Mouse (Mus musculus) gastrocnemius, adult 2 months (tissue): ENCODE results near the gene Ank3. TPM values are rescaled to one million over a fixed set of nuclear protein-coding genes. Genes with fewer than 3 reads are reported as not detected.
A peak's percentile ranks its signal among the peaks of the same experiment; 100 is the strongest.

Experiments
- DNase-seq: peaks from one replicate; pipeline ENCODE4 v3.0.0; 2022
- H3K27ac ChIP-seq: fragments of 200-600 bp; 2 replicates; pipeline ENCODE4 v1.8.1; 2022; ENCODE audit warnings: mild to moderate bottlenecking
- H3K4me3 ChIP-seq: fragments of 200-600 bp; 2 replicates; pipeline ENCODE4 v1.8.1; 2022; ENCODE audit warnings: mild to moderate bottlenecking, moderate library complexity
- CTCF ChIP-seq: fragments of 200-600 bp; IDR thresholded peaks from 2 replicates; pipeline ENCODE4 v1.8.1; 2022; ENCODE audit warnings: antibody characterized with exemption, mild to moderate bottlenecking, moderate library complexity
- intact Hi-C: fragments of 180-260 bp; cut with DNase I; formaldehyde crosslinking; loops from one replicate; pipeline ENCODE4 v1.15.1; 2025
- total RNA-seq, 2 experiments: library from RNA; stranded (reverse); gene quantifications; 2 replicates each; pipeline ENCODE4 v1.2.3; 2021

Ank3 gene
- total RNA-seq, 2 experiments from 2014 or later = 97.9 to 110 TPM

DNA sequence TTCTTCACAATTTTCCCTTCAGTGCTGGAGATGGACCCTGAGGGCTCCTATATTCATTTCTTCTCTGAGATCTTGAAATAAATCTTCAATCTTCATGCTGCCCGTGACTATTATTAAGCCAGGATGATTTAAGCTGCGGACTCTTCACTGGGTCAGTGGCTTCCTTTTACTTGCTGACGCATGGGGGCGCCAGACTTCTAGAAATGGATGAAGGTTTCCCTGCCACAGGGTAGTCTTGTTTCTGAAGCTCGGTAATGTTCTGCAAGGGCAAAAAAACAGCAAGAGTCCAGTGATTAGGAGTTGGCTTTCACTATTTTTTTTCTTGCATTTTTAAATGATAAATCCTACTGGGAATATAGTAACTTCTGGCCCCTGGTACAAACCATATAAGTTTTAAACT, 471.8 kb downstream of the Ank3 start:
- H3K27ac ChIP-seq = peak overlapping the region; percentile 87
- intact Hi-C loops = loop anchor here (1.0 to 10.0 kb wide), 2 partner anchors 95 to 424 kb away; no protein-coding TSS in a partner anchor
- peak; percentile 95 for TF ChIP-seq CTCF

GRCm38 (mm10) chr10:69870947-69871346, 472.4 kb downstream of the Ank3 start:
- no peak for TF ChIP-seq CTCF
- intact Hi-C loops = loop anchor here (1.0 to 10.0 kb wide), 2 partner anchors 94 to 424 kb away; no protein-coding TSS in a partner anchor
- peak overlapping the region; percentile 87 for H3K27ac ChIP-seq

More for the DNA sequence above, 471.8 kb downstream of the Ank3 start:
- DNase-seq = peak; percentile 91
- peak overlapping the region; percentile 15; the same call in 1 of the 2 replicates for H3K4me3 ChIP-seq

GRCm38 (mm10) chr10:69872182-69872741, 473.7 kb downstream of the Ank3 start:
- peak overlapping the region; percentile 49 for H3K4me3 ChIP-seq
- intact Hi-C loops = loop anchor here (2.0 to 10.0 kb wide), 2 partner anchors 17 to 423 kb away; no protein-coding TSS in a partner anchor
- DNase-seq = peak; percentile 75

More at GRCm38 (mm10) chr10:69870947-69871346, 472.4 kb downstream of the Ank3 start:
- peak overlapping the region; percentile 15; the same call in 1 of the 2 replicates for H3K4me3 ChIP-seq
- peak; percentile 57 for DNase-seq

GRCm38 (mm10) chr10:69872892-69873291, 474.3 kb downstream of the Ank3 start:
- DNase-seq = no peak
- Histone ChIP-seq H3K27ac (peak overlapping the region; percentile 87), H3K4me3 (peak overlapping the region; percentile 49; the same call in 1 of the 2 replicates)
- intact Hi-C loops = loop anchor here (2.0 to 10.0 kb wide), 2 partner anchors 16 to 422 kb away; no protein-coding TSS in a partner anchor
- TF ChIP-seq CTCF = no peak

More at GRCm38 (mm10) chr10:69872182-69872741, 473.7 kb downstream of the Ank3 start:
- no peak for TF ChIP-seq CTCF
- H3K27ac ChIP-seq = peak overlapping the region; percentile 87

- H3K27ac ChIP-seq = no peak overlapping the region
- intact Hi-C loops = loop anchor here (1.0 to 10.0 kb wide), 2 partner anchors 88 to 420 kb away; no protein-coding TSS in a partner anchor
- TF ChIP-seq CTCF = no peak
- no peak overlapping the region for H3K4me3 ChIP-seq
- DNase-seq = no peak
Measured at GRCm38 (mm10) chr10:69874806-69875205, 476.2 kb downstream of the Ank3 start.

DNA sequence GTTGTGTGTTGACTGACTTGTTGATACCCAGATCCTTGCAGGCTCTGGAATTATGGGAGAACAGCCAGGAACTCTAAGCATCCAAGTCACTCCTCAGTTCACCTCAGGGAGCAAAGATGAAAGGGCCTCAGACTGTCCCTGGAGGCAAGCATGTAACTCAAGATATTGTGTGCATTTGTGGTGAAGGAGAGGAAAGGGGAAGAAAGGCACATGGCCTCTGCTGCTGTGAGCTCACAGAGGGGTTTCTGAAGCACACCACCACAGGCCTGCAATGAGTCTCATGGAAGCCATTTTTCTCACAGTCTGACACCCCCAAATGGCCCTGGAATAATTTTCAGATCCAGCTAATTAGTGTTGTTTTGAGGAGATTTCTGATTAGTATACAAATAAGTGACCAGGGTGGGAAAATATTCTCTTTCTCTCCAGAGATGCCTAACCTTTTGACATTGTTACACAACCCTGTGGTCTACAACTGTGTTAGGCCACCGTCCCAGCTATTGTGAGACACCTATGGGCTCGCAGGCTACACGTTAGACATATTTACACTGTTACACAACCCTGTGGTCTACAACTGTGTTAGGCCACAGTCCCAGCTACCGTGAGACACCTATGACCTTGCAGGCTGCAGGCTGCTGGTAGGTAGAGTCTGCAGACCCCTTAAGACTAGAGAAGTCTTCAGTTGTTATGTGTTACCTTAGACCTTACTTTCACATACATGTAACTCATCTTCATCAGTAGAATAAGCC, 485.5 kb downstream of the Ank3 start:
- DNase-seq = no peak
- no peak overlapping the region for H3K4me3 ChIP-seq
- no peak for TF ChIP-seq CTCF
- intact Hi-C loops = no loop called here
- no peak overlapping the region for H3K27ac ChIP-seq

GRCm38 (mm10) chr10:69888399-69888798, 489.8 kb downstream of the Ank3 start:
- peak overlapping the region; percentile 88 for H3K27ac ChIP-seq
- peak; percentile 19; the same call in 1 of the 2 replicates for TF ChIP-seq CTCF

GRCm38 (mm10) chr10:69889779-69890178, 491.2 kb downstream of the Ank3 start:
- intact Hi-C loops = loop anchor here (2.0 kb wide), 1 partner anchor 17 kb away; no protein-coding TSS in a partner anchor
- peak; percentile 67 for TF ChIP-seq CTCF
- peak; percentile 56 for DNase-seq
- H3K27ac ChIP-seq = peak overlapping the region; percentile 83
- H3K4me3 ChIP-seq = no peak overlapping the region

More at GRCm38 (mm10) chr10:69888399-69888798, 489.8 kb downstream of the Ank3 start:
- intact Hi-C loops = loop anchor here (2.0 kb wide), 1 partner anchor 16 kb away; no protein-coding TSS in a partner anchor
- peak; percentile 52 for DNase-seq
- H3K4me3 ChIP-seq = peak overlapping the region; percentile 13

DNA sequence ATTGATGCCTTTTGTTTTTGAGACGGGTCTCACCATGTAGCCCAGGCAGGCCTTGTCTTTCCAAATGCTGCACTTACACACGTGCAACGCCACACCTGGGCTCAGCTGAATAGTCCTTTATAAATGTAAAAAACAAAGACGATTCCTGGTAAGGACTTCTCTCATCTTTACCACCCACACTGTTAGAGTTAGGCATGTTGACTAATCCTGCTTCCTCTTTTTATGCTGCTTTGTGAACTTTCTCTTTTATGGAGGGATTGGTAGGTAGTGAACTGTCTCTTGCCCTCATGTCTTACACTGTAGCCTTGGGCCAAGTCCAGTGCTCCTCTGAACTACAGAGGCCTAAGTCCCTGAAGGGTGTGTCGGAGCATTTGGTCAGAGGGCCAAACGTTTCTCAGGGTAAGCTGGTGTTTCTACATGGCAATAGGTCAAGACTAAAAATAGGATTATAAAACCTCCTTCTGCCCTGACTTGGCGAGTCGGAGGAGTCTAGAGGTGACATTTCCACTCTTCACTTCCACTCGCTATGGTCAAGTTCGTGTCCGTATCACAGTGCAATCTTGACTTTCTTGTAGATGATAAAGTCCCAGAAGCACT, 491.9 kb downstream of the Ank3 start:
- intact Hi-C loops = no loop called here
- Histone ChIP-seq H3K27ac (peak overlapping the region; percentile 83), H3K4me3 (no peak overlapping the region)
- DNase-seq = peak; percentile 68
- TF ChIP-seq CTCF = no peak

GRCm38 (mm10) chr10:69892162-69892561, 493.6 kb downstream of the Ank3 start:
- TF ChIP-seq CTCF = no peak
- DNase-seq = no peak
- intact Hi-C loops = no loop called here
- H3K4me3 ChIP-seq = no peak overlapping the region
- no peak overlapping the region for H3K27ac ChIP-seq

DNA sequence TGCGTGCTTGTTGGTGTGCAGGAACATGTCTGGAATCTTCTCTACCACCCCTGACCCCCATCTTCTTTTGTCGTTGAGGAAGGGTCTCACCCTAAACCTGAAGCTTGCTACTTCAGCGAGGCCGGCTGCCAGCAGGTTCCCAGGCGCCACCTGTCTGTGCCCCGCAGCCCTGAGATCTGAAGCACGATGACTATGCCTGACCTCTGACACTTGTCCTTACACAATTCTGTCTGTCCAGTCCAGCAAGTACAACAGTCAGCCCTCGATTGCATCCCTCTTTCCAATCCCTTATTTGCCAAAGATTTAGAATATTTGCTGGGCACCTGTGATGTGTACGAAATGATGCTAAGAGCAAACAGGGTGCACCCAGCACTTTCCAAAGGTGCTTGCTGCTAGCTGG, 497.0 kb downstream of the Ank3 start:
- Histone ChIP-seq H3K27ac (no peak overlapping the region), H3K4me3 (no peak overlapping the region)
- intact Hi-C loops = no loop called here
- no peak for DNase-seq
- no peak for TF ChIP-seq CTCF

DNA sequence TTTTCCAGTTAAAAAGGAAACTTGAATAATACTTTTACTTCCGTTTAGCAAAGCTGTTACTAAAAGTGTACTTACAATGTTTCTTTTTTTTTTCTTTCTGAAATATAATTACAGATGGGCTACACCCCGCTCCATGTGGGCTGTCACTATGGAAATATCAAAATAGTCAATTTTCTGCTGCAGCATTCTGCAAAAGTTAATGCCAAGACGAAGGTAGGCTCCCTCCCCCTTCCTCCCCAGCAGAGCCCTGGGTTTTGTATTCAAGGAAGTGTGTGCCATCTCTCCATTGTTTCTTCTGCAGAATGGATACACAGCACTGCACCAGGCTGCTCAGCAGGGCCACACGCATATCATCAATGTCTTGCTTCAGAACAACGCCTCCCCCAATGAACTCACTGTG, 499.4 kb downstream of the Ank3 start:
- no peak overlapping the region for H3K4me3 ChIP-seq
- TF ChIP-seq CTCF = no peak
- intact Hi-C loops = no loop called here
- no peak overlapping the region for H3K27ac ChIP-seq
- no peak for DNase-seq
